Mouse (Mus musculus): ENCODE results near the gene Thra.

DNA sequence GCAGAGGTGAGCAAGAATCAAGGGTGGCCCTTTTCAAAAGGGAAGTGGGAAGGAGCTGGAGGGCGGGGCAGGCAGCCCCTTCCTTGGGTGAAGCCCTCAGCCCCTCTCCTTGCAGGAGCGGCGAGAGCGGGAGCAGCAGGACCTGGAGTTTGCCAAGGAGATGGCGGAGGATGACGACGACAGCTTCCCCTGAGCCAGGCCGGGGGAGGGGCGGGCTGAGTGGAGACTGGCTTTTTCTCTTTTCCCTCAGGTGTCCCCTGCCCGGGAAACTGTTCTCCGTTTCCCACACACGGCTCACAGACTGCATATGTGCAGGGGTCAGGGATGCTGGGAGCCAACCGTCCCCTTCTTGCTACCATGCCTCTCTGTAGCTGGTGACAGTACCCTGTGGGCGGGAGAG is 45.0 kb upstream of the Thra start:
- TF ChIP-seq CTCF (IDR thresholded peaks at IDR 0.05; ENCODE audit: low read depth, low read length), result no peak
- TF ChIP-seq GATA1 (IDR thresholded peaks at IDR 0.05; ENCODE audit: borderline replicate concordance, low read length), result no peak
- no peak for TF ChIP-seq TAL1 (conservative IDR thresholded peaks at IDR 0.05; ENCODE audit: low read depth, low read length)

Data from G1E (cell line).